Mouse (Mus musculus) mouse trophoblast stem cell (cell line): ENCODE results near the gene 1700066M21Rik.

Experiments
- in situ Hi-C, 2 experiments: fragments of 300-500 bp; cut with MseI, MboI; formaldehyde crosslinking; loops; 2 replicates in 1 of 2; 3 replicates in 1 of 2; pipeline ENCODE4 v1.15.1; 2025

The 1700066M21Rik gene

GRCm38 (mm10) chr1:57392417-57392816, 15.0 kb downstream of the 1700066M21Rik start:
- in situ Hi-C loops = no loop called here

GRCm38 (mm10) chr1:57394051-57394450, 16.6 kb downstream of the 1700066M21Rik start:
- in situ Hi-C loops = no loop called here

- in situ Hi-C loops = loop anchor here in 1 of 2 experiments (25.0 kb wide), 1 partner anchor 887 kb away; the partner anchor contains the start of gene Aox2
Measured at GRCm38 (mm10) chr1:57400321-57400720, 22.9 kb downstream of the 1700066M21Rik start.

- in situ Hi-C loops = loop anchor here in 1 of 2 experiments (25.0 kb wide), 1 partner anchor 886 kb away; the partner anchor contains the start of gene Aox2
Measured at GRCm38 (mm10) chr1:57400877-57401276, 23.5 kb downstream of the 1700066M21Rik start.

- in situ Hi-C loops = loop anchor here in 1 of 2 experiments (25.0 kb wide), 1 partner anchor 885 kb away; the partner anchor contains the start of gene Aox2
Measured at GRCm38 (mm10) chr1:57402116-57402515, 24.7 kb downstream of the 1700066M21Rik start.

- in situ Hi-C loops = loop anchor here in 1 of 2 experiments (25.0 kb wide), 1 partner anchor 881 kb away; the partner anchor contains the start of gene Aox2
Measured at GRCm38 (mm10) chr1:57406187-57407151, 29.0 kb downstream of the 1700066M21Rik start, which contains the start of the genes Maip1 and Tyw5. Maip1 (plus strand) TSS chr1:57406328. Tyw5 (minus strand) TSS chr1:57407101.

- in situ Hi-C loops = loop anchor here in 1 of 2 experiments (25.0 kb wide), 1 partner anchor 878 kb away; the partner anchor contains the start of gene Aox2
Measured at GRCm38 (mm10) chr1:57408994-57409393, 31.6 kb downstream of the 1700066M21Rik start.

- in situ Hi-C loops = loop anchor here in 1 of 2 experiments (25.0 kb wide), 1 partner anchor 874 kb away; the partner anchor contains the start of gene Aox2
Measured at GRCm38 (mm10) chr1:57413397-57413796, 36.0 kb downstream of the 1700066M21Rik start.

- in situ Hi-C loops = loop anchor here (10.0 to 25.0 kb wide), 4 partner anchors 351 to 871 kb away; partner anchors contain the start of genes Aox2 (in 1 of the 2) and Spats2l (in 1 of the 2)
Measured at GRCm38 (mm10) chr1:57423696-57424095, 46.3 kb downstream of the 1700066M21Rik start.

- in situ Hi-C loops = loop anchor here (5.0 to 10.0 kb wide), 5 partner anchors 346 to 866 kb away; partner anchors contain the start of gene Spats2l (in 1 of the 2)
Measured at GRCm38 (mm10) chr1:57428368-57429308, 51.2 kb downstream of the 1700066M21Rik start.

GRCm38 (mm10) chr1:57429786-57430483, 52.5 kb downstream of the 1700066M21Rik start:
- in situ Hi-C loops = loop anchor here (5.0 to 10.0 kb wide), 5 partner anchors 345 to 865 kb away; partner anchors contain the start of gene Spats2l (in 2 of the 2)

- in situ Hi-C loops = loop anchor here in 1 of 2 experiments (10.0 kb wide), 1 partner anchor 342 kb away; the partner anchor contains the start of gene Spats2l
Measured at GRCm38 (mm10) chr1:57433141-57433540, 55.7 kb downstream of the 1700066M21Rik start.
